Mouse (Mus musculus) liver, embryonic 14.5 days (tissue): Measurements from ENCODE around the gene Pik3c2g.

ENCODE experiments used
- CTCF ChIP-seq: IDR thresholded peaks from 2 replicates; pipeline ENCODE4 v1.5.1; 2016; ENCODE audit warnings: antibody characterized with exemption, low read depth, control low read depth
- EP300 ChIP-seq: IDR thresholded peaks from 2 replicates; pipeline ENCODE4 v1.6.1; 2016; ENCODE audit warnings: antibody characterized with exemption, low read depth

DNA sequence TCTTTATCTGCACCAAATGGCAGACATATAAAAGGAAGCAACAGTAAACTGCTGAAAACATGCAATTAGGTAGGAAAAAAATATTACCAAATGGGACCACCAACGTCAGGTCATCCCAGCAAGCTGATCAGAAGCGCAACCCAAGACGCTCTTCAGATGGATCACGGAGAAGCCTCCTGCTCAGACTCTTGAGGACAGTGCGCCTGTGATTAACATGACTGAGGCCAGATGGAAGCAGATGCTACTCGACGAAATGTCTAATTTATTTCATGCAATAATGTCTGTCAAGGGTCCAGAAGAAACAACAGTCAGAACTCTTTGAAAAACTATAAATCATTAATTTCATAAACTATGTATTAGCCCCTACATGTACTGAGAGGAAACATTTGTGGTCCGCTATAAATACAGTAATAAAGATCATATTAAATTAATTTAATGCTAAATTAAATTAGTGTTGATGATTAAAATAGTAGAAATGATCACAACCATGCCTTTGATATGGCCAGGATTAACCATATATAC lies 312.7 kb downstream of the Pik3c2g start:
- TF ChIP-seq CTCF (no peak), EP300 (no peak)
